Mouse (Mus musculus) cerebellum, adult 8-10 months (tissue): Measurements from ENCODE around the gene Evi5.
"Not testable (repeated sequence)": the region's sequence is repeated elsewhere in the genome, so short reads cannot be mapped to it uniquely, and the experiment has no call there.

Source experiments
- DNase-seq: peaks from one replicate; pipeline ENCODE4 v3.0.0; 2022

The Evi5 gene

DNA sequence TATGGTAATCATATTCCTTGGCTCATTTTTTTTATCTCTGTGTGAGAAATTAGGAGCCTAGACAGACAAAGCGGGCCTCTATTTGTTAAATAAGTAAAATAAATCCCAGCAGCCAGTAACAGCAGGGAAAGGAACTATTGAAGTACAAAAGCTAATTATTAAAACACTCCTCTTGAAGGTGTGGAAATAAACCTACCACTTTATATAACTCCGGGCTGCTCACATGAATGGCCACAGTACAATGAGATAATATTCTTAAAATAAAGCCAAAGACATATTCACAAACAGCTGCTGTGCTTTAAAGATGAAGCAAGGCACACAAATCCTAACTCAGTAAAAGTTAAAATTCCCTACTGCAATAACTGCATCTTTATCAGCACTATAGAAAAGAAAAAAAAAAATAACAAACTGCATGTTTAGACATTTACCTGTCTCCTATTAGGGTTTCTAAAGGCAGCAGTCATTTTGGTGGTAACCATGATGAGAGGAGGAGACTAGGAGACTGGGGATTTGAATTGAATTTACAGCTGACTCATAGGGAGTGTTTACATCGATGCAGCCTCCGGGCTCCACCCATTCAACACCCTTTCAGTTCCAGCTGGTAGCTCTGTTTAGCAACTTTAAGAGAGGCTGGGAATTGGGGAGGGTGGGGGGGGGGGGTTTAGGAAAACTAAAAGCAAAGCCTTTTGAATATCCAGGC lies at the start of gene Evi5:
Gene Evi5, minus strand, starts transcription at position 547 of the 700 bp plus-strand sequence.
- no peak for DNase-seq

DNA sequence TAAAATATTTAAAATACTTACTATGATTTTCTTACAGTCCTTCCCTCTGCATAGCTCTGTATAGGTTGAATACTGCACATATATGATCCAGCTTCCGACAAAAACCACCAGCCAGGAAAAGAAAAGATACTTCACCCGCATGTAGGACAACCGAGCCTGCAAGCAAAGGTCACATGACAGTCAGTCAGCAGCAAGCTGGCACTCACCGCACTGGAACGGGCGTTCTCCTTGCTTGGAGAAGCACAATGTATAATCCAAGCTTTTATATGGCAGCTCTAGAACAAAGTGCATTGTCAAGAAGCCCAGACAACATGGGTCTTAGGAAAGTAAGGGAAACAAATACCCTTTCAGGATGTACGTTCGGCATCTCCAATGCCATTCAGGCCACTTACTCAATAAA lies 49.7 kb upstream of the Evi5 start:
- DNase-seq = peak; percentile 51

DNA sequence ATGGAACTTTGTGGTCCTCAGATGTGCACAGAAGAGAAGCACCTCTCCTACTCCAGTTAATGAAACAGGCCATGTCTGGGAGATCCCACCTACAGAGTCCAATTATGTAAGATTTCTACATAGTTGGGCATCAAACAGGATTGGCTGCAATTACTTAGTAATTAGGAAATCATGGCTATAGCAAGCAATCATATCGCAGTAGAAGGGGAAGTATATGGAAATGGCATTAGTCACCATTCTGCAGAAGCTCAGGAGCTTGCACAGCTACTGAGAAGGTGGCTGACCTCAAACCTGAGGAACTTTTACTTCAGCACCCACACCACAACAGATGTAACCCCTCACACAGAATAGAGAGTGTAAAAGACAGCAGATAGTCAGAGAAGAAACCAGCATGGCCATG lies 47.9 kb upstream of the Evi5 start:
- DNase-seq = no peak

- DNase-seq = peak; percentile 61
Observed at GRCm38 (mm10) chr5:107921400-107922252, 46.7 kb upstream of the Evi5 start.

- no peak for DNase-seq
Observed at GRCm38 (mm10) chr5:107915280-107915679, 40.4 kb upstream of the Evi5 start.

- no peak for DNase-seq
Observed at GRCm38 (mm10) chr5:107911012-107911411, 36.1 kb upstream of the Evi5 start.

GRCm38 (mm10) chr5:107910084-107910616 lies 35.2 kb upstream of the Evi5 start:
- DNase-seq = no peak

DNA sequence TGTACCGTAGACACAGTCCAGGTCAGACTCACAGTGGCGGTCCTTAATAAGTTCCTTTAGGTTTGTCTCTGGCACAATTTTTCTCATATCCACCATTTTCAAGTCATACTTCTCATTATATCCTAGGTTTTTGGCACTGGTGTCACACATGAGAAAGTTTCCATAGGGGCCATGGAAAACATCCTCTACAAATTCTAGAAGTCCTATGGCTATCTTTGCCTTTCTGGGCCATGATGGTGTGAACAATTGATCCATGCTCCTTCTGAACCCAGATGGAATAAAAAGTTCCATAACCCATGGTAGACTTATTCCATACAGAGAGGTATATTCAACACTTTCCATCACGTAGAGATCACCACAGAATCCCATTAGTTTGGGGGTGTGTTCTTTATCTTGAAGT lies 34.8 kb upstream of the Evi5 start:
- DNase-seq = no peak

GRCm38 (mm10) chr5:107908514-107909110 lies 33.7 kb upstream of the Evi5 start:
- DNase-seq = no peak

GRCm38 (mm10) chr5:107904325-107904724 lies 29.4 kb upstream of the Evi5 start:
- DNase-seq = no peak

GRCm38 (mm10) chr5:107901014-107901615 lies 26.2 kb upstream of the Evi5 start:
- DNase-seq = no peak

GRCm38 (mm10) chr5:107900206-107901013 lies 25.5 kb upstream of the Evi5 start, which contains the start of gene Rpl5:
Gene Rpl5 (plus strand): TSS chr5:107900502.
- DNase-seq = peak; percentile 96

- no peak for DNase-seq
Observed at GRCm38 (mm10) chr5:107896265-107896664, 21.4 kb upstream of the Evi5 start.

DNA sequence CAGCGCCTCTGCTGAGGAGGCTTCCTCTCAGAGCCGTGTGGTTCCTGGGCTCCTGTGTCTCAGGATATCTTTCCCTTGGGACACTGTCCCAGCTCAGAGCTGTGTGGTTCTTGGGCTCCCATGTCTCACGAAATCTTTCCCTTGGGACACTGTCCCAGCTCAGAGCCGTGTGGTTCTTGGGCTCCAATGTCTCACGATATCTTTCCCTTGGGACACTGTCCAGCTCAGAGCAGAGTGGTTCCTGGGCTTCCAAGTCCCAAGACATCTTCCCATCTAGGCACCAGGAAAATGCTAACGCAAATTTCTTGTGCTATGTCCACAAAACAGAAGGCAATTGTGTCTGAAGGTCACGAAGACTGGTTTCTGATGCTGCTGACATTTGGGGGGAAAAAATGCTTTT lies 19.8 kb upstream of the Evi5 start:
- no peak for DNase-seq

DNA sequence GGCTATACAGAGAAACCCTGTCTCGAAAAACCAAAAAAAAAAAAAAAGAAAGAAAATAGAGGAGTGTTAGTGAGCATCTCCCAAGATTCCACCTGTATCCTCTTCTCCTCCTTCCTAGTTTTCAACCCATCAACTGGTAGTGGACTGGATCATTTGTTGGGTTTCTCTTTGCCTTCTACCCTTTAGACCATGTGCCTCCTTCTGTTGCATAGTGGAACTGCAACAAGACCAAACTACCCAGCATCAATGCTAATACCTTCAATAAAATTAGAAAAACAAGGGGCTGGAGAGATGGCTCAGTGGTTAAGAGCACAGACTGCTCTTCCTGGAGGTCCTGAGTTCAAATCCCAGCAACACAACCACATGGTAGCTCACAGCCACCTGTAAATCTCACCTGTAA lies 16.6 kb upstream of the Evi5 start:
- not testable (repeated sequence) for DNase-seq

- DNase-seq = no peak
Observed at GRCm38 (mm10) chr5:107889994-107890888, 15.3 kb upstream of the Evi5 start.

GRCm38 (mm10) chr5:107880710-107881109 lies 5.8 kb upstream of the Evi5 start:
- no peak for DNase-seq

DNA sequence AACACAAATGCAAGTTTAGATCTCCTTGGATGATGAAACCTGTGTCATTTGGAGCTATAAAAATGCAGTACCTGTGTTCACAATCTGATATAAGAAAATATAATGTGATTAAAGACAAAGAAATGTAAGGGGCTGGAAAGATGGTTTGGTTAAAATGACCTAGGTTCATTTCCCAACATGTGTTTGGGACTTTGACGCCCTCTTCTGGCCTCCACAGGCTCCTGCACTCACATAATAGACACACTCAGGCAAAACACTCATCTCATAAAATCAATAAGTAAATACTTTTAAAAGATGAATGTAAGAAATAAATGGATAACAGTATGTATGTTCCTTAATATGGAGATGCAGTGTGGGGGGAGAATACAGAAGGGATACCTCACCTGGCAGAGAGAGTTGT lies 2.1 kb upstream of the Evi5 start:
- no peak for DNase-seq

- DNase-seq = no peak
Observed at GRCm38 (mm10) chr5:107875261-107875611, 329 bp upstream of the Evi5 start.

DNA sequence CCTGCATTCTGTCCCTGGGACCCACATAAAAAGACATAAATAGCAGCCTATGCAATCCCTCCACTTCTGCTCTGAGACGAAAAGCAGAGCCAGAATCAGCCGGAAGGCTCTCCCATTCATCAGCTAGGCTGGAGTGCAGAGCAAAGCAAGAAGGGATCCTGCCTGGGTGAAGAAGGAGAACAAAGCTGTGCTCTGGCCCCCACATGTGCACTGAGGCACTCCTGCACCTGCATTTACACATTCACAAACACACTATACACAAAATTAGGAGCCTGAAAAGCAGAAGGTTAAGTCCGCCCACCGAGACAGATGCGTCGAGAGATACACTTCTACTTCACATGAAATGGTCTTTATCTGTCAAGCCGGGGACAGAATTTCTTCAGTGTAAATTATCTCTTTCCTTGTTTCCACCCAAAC lies 1.0 kb downstream of the Evi5 start:
- no peak for DNase-seq

- no peak for DNase-seq
Observed at GRCm38 (mm10) chr5:107873330-107873729, 1.6 kb downstream of the Evi5 start.
